Mouse (Mus musculus): ENCODE measurements around the gene Pm20d1.

Pm20d1 gene

GRCm38 (mm10) chr1:131797202-131797909 is at the start of gene Pm20d1:
Pm20d1 (plus strand) TSS chr1:131797381.
- DNase-seq (ENCODE audit: low spot score in 2 of 2) = peak in 1 of 2 experiments; percentile 61

- no peak for DNase-seq (ENCODE audit: low spot score in 2 of 2)
Measured at GRCm38 (mm10) chr1:131747761-131748160, 49.4 kb upstream of the Pm20d1 start.

GRCm38 (mm10) chr1:131748636-131749035 is 48.5 kb upstream of the Pm20d1 start:
- DNase-seq (ENCODE audit: low spot score in 2 of 2) = no peak

GRCm38 (mm10) chr1:131749706-131750545 is 47.3 kb upstream of the Pm20d1 start:
- DNase-seq (ENCODE audit: low spot score in 2 of 2) = no peak

GRCm38 (mm10) chr1:131751181-131751890 is 45.8 kb upstream of the Pm20d1 start:
- DNase-seq (ENCODE audit: low spot score in 2 of 2) = no peak

GRCm38 (mm10) chr1:131751891-131752311 is 45.3 kb upstream of the Pm20d1 start:
- DNase-seq (ENCODE audit: low spot score in 2 of 2) = no peak

- no peak for DNase-seq (ENCODE audit: low spot score in 2 of 2)
Measured at GRCm38 (mm10) chr1:131754212-131754829, 42.9 kb upstream of the Pm20d1 start.

- no peak for DNase-seq (ENCODE audit: low spot score in 2 of 2)
Measured at GRCm38 (mm10) chr1:131754916-131755315, 42.3 kb upstream of the Pm20d1 start.

GRCm38 (mm10) chr1:131757211-131757610 is 40.0 kb upstream of the Pm20d1 start:
- DNase-seq (ENCODE audit: low spot score in 2 of 2) = no peak

- DNase-seq (ENCODE audit: low spot score in 2 of 2) = no peak
Measured at GRCm38 (mm10) chr1:131758796-131759195, 38.4 kb upstream of the Pm20d1 start.

GRCm38 (mm10) chr1:131759667-131760427 is 37.3 kb upstream of the Pm20d1 start:
- peak in 1 of 2 experiments; percentile 41 for DNase-seq (ENCODE audit: low spot score in 2 of 2)

GRCm38 (mm10) chr1:131760428-131760820 is 36.8 kb upstream of the Pm20d1 start:
- DNase-seq (ENCODE audit: low spot score in 2 of 2) = peak in 1 of 2 experiments; percentile 55

GRCm38 (mm10) chr1:131761079-131761831 is 35.9 kb upstream of the Pm20d1 start:
- peak; percentile 12 to 57 for DNase-seq (ENCODE audit: low spot score in 2 of 2)

- peak; percentile 11 to 52 for DNase-seq (ENCODE audit: low spot score in 2 of 2)
Measured at GRCm38 (mm10) chr1:131763683-131764082, 33.5 kb upstream of the Pm20d1 start.

- DNase-seq (ENCODE audit: low spot score in 2 of 2) = peak; percentile 10 to 51
Measured at GRCm38 (mm10) chr1:131764581-131765338, 32.4 kb upstream of the Pm20d1 start.

- DNase-seq (ENCODE audit: low spot score in 2 of 2) = peak; percentile 74 to 91
Measured at GRCm38 (mm10) chr1:131765357-131766001, 31.7 kb upstream of the Pm20d1 start.

- peak in 1 of 2 experiments; percentile 55 for DNase-seq (ENCODE audit: low spot score in 2 of 2)
Measured at GRCm38 (mm10) chr1:131769296-131769695, 27.9 kb upstream of the Pm20d1 start.

GRCm38 (mm10) chr1:131770656-131771055 is 26.5 kb upstream of the Pm20d1 start:
- DNase-seq (ENCODE audit: low spot score in 2 of 2) = no peak

GRCm38 (mm10) chr1:131771440-131771839 is 25.7 kb upstream of the Pm20d1 start:
- DNase-seq (ENCODE audit: low spot score in 2 of 2) = no peak

Data from spleen, postnatal 4 days (tissue).